Mouse (Mus musculus) kidney, adult 2 months (tissue): ENCODE measurements around the gene Tjp2.

Experiments
- CTCF ChIP-seq: fragments of 200-500 bp; conservative IDR thresholded peaks from 2 replicates; pipeline ENCODE4 v1.5.1; 2011; ENCODE audit warnings: low read depth, mild to moderate bottlenecking, control low read depth, low read length, moderate library complexity, mixed read lengths; ENCODE audit not compliant: insufficient read depth, insufficient read length
- POLR2A ChIP-seq: fragments of 200-500 bp; IDR thresholded peaks from one replicate; pipeline ENCODE4 v1.6.1; 2011; ENCODE audit warnings: low read depth, low read length, control low read depth

DNA sequence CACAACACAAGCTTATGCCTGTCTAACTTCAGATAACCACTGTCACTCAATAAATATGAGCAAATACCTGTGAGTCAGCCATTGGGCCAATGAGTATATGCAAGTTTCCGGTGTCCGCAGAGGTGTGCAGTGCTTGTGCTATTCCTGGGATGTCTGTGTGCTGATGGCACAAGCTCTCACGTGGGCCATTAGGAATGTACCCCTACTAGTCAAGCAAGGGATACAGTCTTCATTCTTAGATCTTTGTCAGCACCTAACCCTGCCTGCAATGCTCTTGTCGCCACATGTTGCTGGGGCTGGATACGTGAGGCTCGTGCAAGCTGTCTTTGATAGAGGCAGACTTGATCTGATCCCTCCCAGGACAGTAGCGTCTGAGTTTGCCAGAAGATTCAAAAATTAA lies 148.3 kb downstream of the Tjp2 start:
- TF ChIP-seq POLR2A = no peak
- TF ChIP-seq CTCF = no peak
